23 mouse cellular contexts compared by ENCODE assay signal in the genomic region with DNA sequence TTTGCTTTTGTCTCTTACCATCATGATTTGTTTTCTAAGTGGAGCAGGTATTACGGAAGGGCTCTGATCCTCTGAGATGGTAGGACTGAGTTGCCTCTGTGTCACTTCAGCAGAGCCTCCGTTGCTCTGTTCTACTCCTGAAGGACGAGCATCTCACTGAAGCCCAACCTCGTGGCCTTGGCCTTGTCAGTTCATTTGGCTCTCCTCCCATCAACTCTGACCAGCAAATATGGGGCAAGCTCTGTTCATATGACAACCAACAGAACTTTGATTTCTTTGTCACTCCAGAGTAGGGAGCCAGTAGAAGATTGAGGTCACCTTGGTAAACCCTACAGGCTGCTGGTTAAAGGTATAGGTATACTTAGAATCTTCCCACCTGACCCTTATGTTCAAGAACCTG.
DNase-seq lines count a peak whose midpoint lies in the region; ATAC-seq and TF ChIP-seq lines count a peak whose summit lies in the region.
"Had no signal": no experiment of that assay in that cellular context is flagged by ENCODE, and none has a peak within 500 bp of the region (broad histone marks: within the 10 kb centered on the region; RNA-seq: fewer than 3 reads in every experiment).

No protein-coding gene starts in this region.

- no peak for TF ChIP-seq POLR2A in liver, adult 2 months (IDR thresholded peaks at IDR 0.05; ENCODE audit: extremely low read depth, insufficient read depth, low read length)
- no peak for TF ChIP-seq POLR2A in lung, adult 2 months (IDR thresholded peaks at IDR 0.05; ENCODE audit: borderline replicate concordance, extremely low read depth, low read depth, low read length)

- peak; percentile 54 to 81 for DNase-seq in adrenal gland, adult (ENCODE audit: inconsistent age in 2 of 2, low spot score in 1 of 2)
- no peak for DNase-seq in adrenal gland, postnatal 4 days (ENCODE audit: low spot score in 2 of 2)
- peak; percentile 79 for DNase-seq in liver, adult 2 months (ENCODE audit: extremely low read depth, low read depth, low spot score)
- no peak for DNase-seq in liver, embryonic 11.5 days (ENCODE audit: low spot score)
- peak; percentile 17 for DNase-seq in adrenal gland, postnatal 25 days
- no peak for DNase-seq in lung, adult 2 months
- no peak for DNase-seq in forebrain, embryonic 11.5 days (ENCODE audit: low spot score)
- DNase-seq: cerebellum, adult 11 months; cerebellum, adult 2 months; cerebellum, adult 9-11 months; cerebellum, postnatal 25 days; gastrocnemius, postnatal 25 days; heart, adult 2 months had no signal

- no peak for ATAC-seq in liver, embryonic 11.5 days (replicated peaks; ENCODE audit: low FRiP score)
- ATAC-seq in forebrain, embryonic 11.5 days (replicated peaks; ENCODE audit: low FRiP score) = no peak
- ATAC-seq: activated CD4-positive, CD25-positive, alpha-beta regulatory T cell, adult 4 months; forebrain, embryonic 15.5 days; intestine, embryonic 16.5 days had no signal

- H3K9me3 ChIP-seq in liver, embryonic 11.5 days (ENCODE audit: control insufficient read depth, low read length) = no peaks in the 10 kb centered on the region
- no peaks in the 10 kb centered on the region for H3K9me3 ChIP-seq in forebrain, embryonic 11.5 days (ENCODE audit: control insufficient read depth, low read length)
- H3K9me3 ChIP-seq: embryonic facial prominence, embryonic 12.5 days; embryonic facial prominence, embryonic 15.5 days; forebrain, embryonic 12.5 days; forebrain, embryonic 15.5 days; heart, embryonic 10.5 days; heart, embryonic 13.5 days; hindbrain, embryonic 12.5 days; hindbrain, embryonic 15.5 days had no signal

- H3K36me3 ChIP-seq in liver, adult 2 months (ENCODE audit: control insufficient read depth, insufficient read depth, low read length) = no peaks in the 10 kb centered on the region
- H3K36me3 ChIP-seq in liver, embryonic 11.5 days (ENCODE audit: control insufficient read depth, insufficient read depth, low read length) = no peaks in the 10 kb centered on the region
- no peaks in the 10 kb centered on the region for H3K36me3 ChIP-seq in forebrain, embryonic 11.5 days (ENCODE audit: control insufficient read depth, insufficient read depth, low read length)
- H3K36me3 ChIP-seq: embryonic facial prominence, embryonic 12.5 days; embryonic facial prominence, embryonic 15.5 days; forebrain, embryonic 12.5 days; forebrain, embryonic 15.5 days; heart, embryonic 10.5 days; heart, embryonic 13.5 days; hindbrain, embryonic 12.5 days; hindbrain, embryonic 15.5 days had no signal

- H3K4me3 ChIP-seq in liver, adult 2 months (ENCODE audit: insufficient read depth, low read depth, low read length) = no peak overlapping the region
- H3K4me3 ChIP-seq in liver, embryonic 11.5 days (ENCODE audit: low read depth, low read length) = no peak overlapping the region
- no peak overlapping the region for H3K4me3 ChIP-seq in lung, adult 2 months (replicated peaks; ENCODE audit: extremely low read depth, low read depth, low read length)
- H3K4me3 ChIP-seq in forebrain, embryonic 11.5 days (ENCODE audit: low read depth, low read length) = no peak overlapping the region
- H3K4me3 ChIP-seq: embryonic facial prominence, embryonic 12.5 days; embryonic facial prominence, embryonic 15.5 days; forebrain, embryonic 12.5 days; forebrain, embryonic 15.5 days; heart, adult 2 months; heart, embryonic 10.5 days; heart, embryonic 13.5 days; hindbrain, embryonic 12.5 days; hindbrain, embryonic 15.5 days had no signal

- TF ChIP-seq CTCF in liver, adult 2 months (IDR thresholded peaks at IDR 0.05; ENCODE audit: low read depth, low read length) = no peak
- TF ChIP-seq CTCF in lung, adult 2 months (IDR thresholded peaks at IDR 0.05; ENCODE audit: insufficient read depth, low read length) = no peak

- no peak overlapping the region for H3K9ac ChIP-seq in liver, adult 2 months (ENCODE audit: low read depth, low read length)
- H3K9ac ChIP-seq in liver, embryonic 11.5 days (ENCODE audit: low read depth, low read length) = no peak overlapping the region
- H3K9ac ChIP-seq in forebrain, embryonic 11.5 days (ENCODE audit: low read length) = no peak overlapping the region
- H3K9ac ChIP-seq: embryonic facial prominence, embryonic 12.5 days; embryonic facial prominence, embryonic 15.5 days; forebrain, embryonic 12.5 days; forebrain, embryonic 15.5 days; heart, embryonic 13.5 days; hindbrain, embryonic 12.5 days; hindbrain, embryonic 15.5 days had no signal

- no peaks in the 10 kb centered on the region for H3K79me2 ChIP-seq in liver, adult 2 months (ENCODE audit: control insufficient read depth, insufficient read depth, low read length)

- H3K27me3 ChIP-seq in liver, adult 2 months (ENCODE audit: control insufficient read depth, insufficient read depth, low read length) = no peaks in the 10 kb centered on the region
- H3K27me3 ChIP-seq in liver, embryonic 11.5 days (replicated peaks; ENCODE audit: control insufficient read depth, insufficient read depth, low read length) = no peaks in the 10 kb centered on the region
- no peaks in the 10 kb centered on the region for H3K27me3 ChIP-seq in forebrain, embryonic 11.5 days (ENCODE audit: control insufficient read depth, insufficient read depth, low read length)
- H3K27me3 ChIP-seq: embryonic facial prominence, embryonic 12.5 days; embryonic facial prominence, embryonic 15.5 days; forebrain, embryonic 15.5 days; heart, embryonic 13.5 days; hindbrain, embryonic 12.5 days; hindbrain, embryonic 15.5 days had no signal

- 39% methylated on average over 4 of the region's 4 CpGs for WGBS in liver, adult 2 months
- whole genome bisulfite sequencing in liver, embryonic 11.5 days = 82% methylated on average over 4 of the region's 4 CpGs
- WGBS in lung, adult 2 months = 75% methylated on average over 4 of the region's 4 CpGs
- 92% methylated on average over 4 of the region's 4 CpGs for WGBS in forebrain, embryonic 11.5 days

- no peaks in the 10 kb centered on the region for H3K4me1 ChIP-seq in liver, adult 2 months (ENCODE audit: control insufficient read depth, insufficient read depth, low read length)
- H3K4me1 ChIP-seq in liver, embryonic 11.5 days (replicated peaks; ENCODE audit: control insufficient read depth, insufficient read depth, low read length) = no peaks in the 10 kb centered on the region
- no peaks in the 10 kb centered on the region for H3K4me1 ChIP-seq in lung, adult 2 months (ENCODE audit: control insufficient read depth, insufficient read depth, low read length)
- no peaks in the 10 kb centered on the region for H3K4me1 ChIP-seq in forebrain, embryonic 11.5 days (replicated peaks; ENCODE audit: control insufficient read depth, insufficient read depth, low read length)
- H3K4me1 ChIP-seq: embryonic facial prominence, embryonic 12.5 days; embryonic facial prominence, embryonic 15.5 days; forebrain, embryonic 12.5 days; forebrain, embryonic 15.5 days; heart, embryonic 10.5 days; heart, embryonic 13.5 days; hindbrain, embryonic 15.5 days had no signal

- H3K27ac ChIP-seq in liver, adult 2 months (replicated peaks; ENCODE audit: insufficient read depth, low read depth, low read length) = no peak overlapping the region
- H3K27ac ChIP-seq in liver, embryonic 11.5 days (ENCODE audit: low read depth, low read length) = no peak overlapping the region
- H3K27ac ChIP-seq in forebrain, embryonic 11.5 days (ENCODE audit: low read depth, low read length) = no peak overlapping the region
- H3K27ac ChIP-seq: embryonic facial prominence, embryonic 12.5 days; embryonic facial prominence, embryonic 15.5 days; forebrain, embryonic 12.5 days; forebrain, embryonic 15.5 days; heart, adult 2 months; heart, embryonic 10.5 days; heart, embryonic 13.5 days; hindbrain, embryonic 12.5 days; hindbrain, embryonic 15.5 days had no signal

- H3K4me2 ChIP-seq in liver, embryonic 11.5 days = no peak overlapping the region
- H3K4me2 ChIP-seq in forebrain, embryonic 11.5 days (ENCODE audit: low read depth, low read length, severe bottlenecking) = no peak overlapping the region
- H3K4me2 ChIP-seq: embryonic facial prominence, embryonic 12.5 days; embryonic facial prominence, embryonic 15.5 days; forebrain, embryonic 12.5 days; forebrain, embryonic 15.5 days; heart, embryonic 13.5 days; hindbrain, embryonic 12.5 days; hindbrain, embryonic 15.5 days had no signal

Comparison
In these comparisons a context has a peak if more than half of its experiments do, and no peak if none do; other contexts are left out.
1. DNase-seq: peak in adrenal gland, adult (2 of 2), liver, adult 2 months (single experiment) and adrenal gland, postnatal 25 days (single experiment); none in adrenal gland, postnatal 4 days (0 of 2), liver, embryonic 11.5 days (single experiment), lung, adult 2 months (single experiment) and forebrain, embryonic 11.5 days (single experiment).